Mouse (Mus musculus): ENCODE results near the gene Spef1. TPM values are rescaled to one million over a fixed set of nuclear protein-coding genes. Genes with fewer than 3 reads are reported as not detected.

Spef1 gene
- polyA plus RNA-seq, 1 experiment from 2014 or later: 5.1 TPM

DNA sequence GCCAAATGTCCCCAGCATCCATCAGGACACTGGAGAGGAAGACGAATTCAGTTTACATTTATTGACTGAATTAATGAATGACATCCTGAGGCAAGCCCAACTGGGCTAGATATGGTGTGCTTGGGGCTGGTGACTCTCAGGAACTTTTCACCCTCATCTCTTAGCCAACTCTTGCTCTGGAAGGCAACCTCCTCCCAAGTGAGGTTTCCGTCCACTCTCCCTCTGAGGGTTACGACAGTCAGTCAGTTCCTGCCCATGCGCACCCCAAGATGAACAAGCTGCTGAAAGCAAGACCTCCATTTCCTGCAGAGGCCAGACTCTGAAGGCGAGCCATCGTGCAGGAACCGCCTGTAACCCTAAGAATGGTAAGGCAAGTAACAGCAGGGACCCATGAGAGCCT, 30.1 kb downstream of the Spef1 start:
- no peak overlapping the region for H3K4me2 ChIP-seq (replicated peaks; ENCODE audit: low read depth, low read length)
- no peak for ATAC-seq (ENCODE audit: low FRiP score, low TSS enrichment)
- 84% methylated on average over 7 of the region's 7 CpGs for WGBS
- H3K4me1 ChIP-seq (ENCODE audit: control insufficient read depth, insufficient read depth, low read length): peaks cover 12% of the 10 kb centered on the region
- no peaks in the 10 kb centered on the region for H3K27me3 ChIP-seq (ENCODE audit: control insufficient read depth, insufficient read depth, low read length)
- H3K9me3 ChIP-seq (ENCODE audit: control insufficient read depth, low read length): no peaks in the 10 kb centered on the region
- H3K36me3 ChIP-seq (ENCODE audit: control insufficient read depth, insufficient read depth, low read length): peaks cover 12% of the 10 kb centered on the region; the same call in 1 of the 2 replicates
- no peak overlapping the region for H3K27ac ChIP-seq (ENCODE audit: low read depth, low read length)
- no peak overlapping the region for H3K4me3 ChIP-seq (ENCODE audit: low read length)
- H3K9ac ChIP-seq (ENCODE audit: low read depth, low read length): no peak overlapping the region

DNA sequence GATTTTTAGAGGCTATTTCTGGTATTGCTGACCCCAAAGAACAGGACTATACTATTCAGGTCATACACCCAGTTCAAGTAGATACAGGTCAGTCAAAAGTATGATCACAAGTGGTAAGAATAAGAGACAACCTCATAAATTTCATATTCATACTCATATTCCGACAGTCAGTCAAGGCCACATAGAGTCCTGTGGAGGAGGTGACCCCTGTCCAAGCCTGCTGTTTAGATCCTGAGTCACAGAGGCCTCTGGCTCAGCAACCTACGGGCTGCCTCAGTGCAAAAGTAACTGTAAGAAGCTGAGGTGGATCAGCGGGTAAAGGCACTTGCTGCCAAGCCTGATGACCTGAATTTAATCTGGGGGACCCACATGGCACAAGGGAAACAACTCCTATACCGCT, 33.0 kb downstream of the Spef1 start:
- Histone ChIP-seq H3K9me3 (ENCODE audit: control insufficient read depth, low read length) (no peaks in the 10 kb centered on the region), H3K9ac (ENCODE audit: low read depth, low read length) (no peak overlapping the region), H3K36me3 (ENCODE audit: control insufficient read depth, insufficient read depth, low read length) (peaks cover 34% of the 10 kb centered on the region; the same call in 1 of the 2 replicates), H3K4me1 (ENCODE audit: control insufficient read depth, insufficient read depth, low read length) (peaks cover 10% of the 10 kb centered on the region), H3K27ac (ENCODE audit: low read depth, low read length) (no peak overlapping the region), H3K27me3 (ENCODE audit: control insufficient read depth, insufficient read depth, low read length) (no peaks in the 10 kb centered on the region), H3K4me2 (replicated peaks; ENCODE audit: low read depth, low read length) (no peak overlapping the region), H3K4me3 (ENCODE audit: low read length) (no peak overlapping the region)
- ATAC-seq (ENCODE audit: low FRiP score, low TSS enrichment): no peak
- 86% methylated on average over 4 of the region's 4 CpGs for WGBS

DNA sequence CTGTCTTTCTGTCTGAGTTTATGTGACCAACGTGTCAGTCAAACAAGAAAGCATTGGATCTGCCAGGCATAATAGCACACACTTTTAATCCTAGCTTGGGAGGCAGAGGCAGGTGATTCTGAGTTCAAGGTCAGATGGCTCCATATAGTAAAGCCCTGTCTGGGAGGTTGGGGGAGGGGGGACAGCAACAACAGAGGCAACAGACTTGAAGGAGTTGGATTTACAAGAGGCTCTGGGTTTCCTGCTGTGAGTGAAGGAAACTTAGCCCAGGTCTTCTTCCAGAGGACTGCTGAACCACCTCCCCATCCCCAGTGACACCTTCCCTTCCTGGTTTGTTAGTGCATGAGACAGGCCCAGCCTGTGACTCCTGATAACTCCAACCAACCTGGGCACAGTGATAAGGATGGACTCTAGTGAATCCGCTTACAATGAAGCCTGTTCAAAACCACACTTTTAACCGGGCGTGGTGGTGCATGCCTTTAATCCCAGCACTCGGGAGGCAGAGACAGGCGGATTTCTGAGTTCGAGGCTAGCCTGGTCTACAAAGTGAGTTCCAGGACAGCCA, 34.8 kb downstream of the Spef1 start:
- peaks cover 51% of the 10 kb centered on the region for H3K36me3 ChIP-seq (ENCODE audit: control insufficient read depth, insufficient read depth, low read length)
- no peak for ATAC-seq (ENCODE audit: low FRiP score, low TSS enrichment)
- H3K27me3 ChIP-seq (ENCODE audit: control insufficient read depth, insufficient read depth, low read length): no peaks in the 10 kb centered on the region
- H3K4me2 ChIP-seq (replicated peaks; ENCODE audit: low read depth, low read length): no peak overlapping the region
- H3K9me3 ChIP-seq (ENCODE audit: control insufficient read depth, low read length): no peaks in the 10 kb centered on the region
- H3K9ac ChIP-seq (ENCODE audit: low read depth, low read length): no peak overlapping the region
- H3K27ac ChIP-seq (ENCODE audit: low read depth, low read length): no peak overlapping the region
- no peak overlapping the region for H3K4me3 ChIP-seq (ENCODE audit: low read length)
- no peaks in the 10 kb centered on the region for H3K4me1 ChIP-seq (ENCODE audit: control insufficient read depth, insufficient read depth, low read length)
- 96% methylated on average over 7 of the region's 7 CpGs for WGBS

DNA sequence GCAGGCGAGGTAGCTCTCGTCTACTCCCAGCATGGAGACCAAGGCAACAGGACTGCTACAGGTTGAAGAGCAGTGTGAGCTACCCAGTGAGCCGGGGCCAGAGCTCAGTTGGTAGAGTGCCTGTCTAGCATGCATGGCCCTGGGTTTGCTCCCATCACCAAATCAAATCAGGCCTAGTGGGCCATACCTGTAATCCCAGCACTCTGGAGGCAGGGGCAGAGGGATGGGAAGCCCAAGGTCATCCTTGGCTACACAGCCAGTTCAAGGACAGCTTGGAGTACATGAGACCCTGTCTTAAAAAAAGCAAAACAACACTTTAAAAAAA, 37.9 kb downstream of the Spef1 start:
- H3K4me2 ChIP-seq (replicated peaks; ENCODE audit: low read depth, low read length): no peak overlapping the region
- no peaks in the 10 kb centered on the region for H3K27me3 ChIP-seq (ENCODE audit: control insufficient read depth, insufficient read depth, low read length)
- no peaks in the 10 kb centered on the region for H3K4me1 ChIP-seq (ENCODE audit: control insufficient read depth, insufficient read depth, low read length)
- ATAC-seq (ENCODE audit: low FRiP score, low TSS enrichment): no peak
- H3K27ac ChIP-seq (ENCODE audit: low read depth, low read length): no peak overlapping the region
- no peaks in the 10 kb centered on the region for H3K9me3 ChIP-seq (ENCODE audit: control insufficient read depth, low read length)
- WGBS: 91% methylated on average over 3 of the region's 3 CpGs
- no peak overlapping the region for H3K9ac ChIP-seq (ENCODE audit: low read depth, low read length)
- peaks cover 78% of the 10 kb centered on the region for H3K36me3 ChIP-seq (ENCODE audit: control insufficient read depth, insufficient read depth, low read length)
- H3K4me3 ChIP-seq (ENCODE audit: low read length): no peak overlapping the region

DNA sequence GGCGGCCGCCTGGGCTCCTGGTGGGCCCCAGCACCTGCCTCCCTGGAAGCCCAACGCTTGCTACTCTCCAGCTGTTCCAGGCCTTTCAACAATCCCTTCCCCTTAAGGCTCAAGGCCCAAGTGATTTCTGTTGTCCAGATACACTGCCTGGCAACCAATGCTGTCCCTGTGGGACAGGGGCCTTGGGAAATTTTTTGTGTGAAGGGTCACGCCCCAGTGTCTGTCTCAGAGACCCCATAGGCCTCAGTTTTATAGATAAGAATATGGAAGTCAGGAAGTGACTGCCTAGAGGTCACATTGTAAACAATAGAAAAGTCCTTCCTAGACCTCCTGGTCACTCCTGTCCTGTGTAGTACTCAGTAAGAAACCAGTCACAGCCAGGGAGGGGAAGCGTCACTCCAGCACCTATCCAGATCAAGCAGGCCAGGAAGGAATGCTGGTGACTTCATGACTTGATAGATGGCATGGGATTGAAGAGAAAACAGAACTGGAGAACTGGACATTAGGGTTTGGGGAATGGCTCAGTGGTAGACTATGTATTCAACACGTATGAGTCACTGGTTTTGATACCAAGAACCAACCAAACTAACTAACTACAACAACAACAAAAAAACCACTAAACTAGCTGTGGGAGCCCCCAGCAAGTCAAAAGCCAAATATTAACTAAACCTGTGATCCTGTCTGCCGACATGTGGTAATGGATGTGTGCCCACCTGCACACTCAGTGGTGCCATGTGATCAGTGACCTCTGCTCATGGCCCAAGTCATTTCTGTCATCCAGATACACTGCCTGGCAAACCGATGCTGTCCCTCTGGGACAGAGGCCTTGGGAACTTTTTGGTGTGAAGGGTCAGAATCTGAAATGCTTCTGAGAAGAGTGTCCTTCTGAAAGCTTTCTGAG, 38.5 kb downstream of the Spef1 start:
- Histone ChIP-seq H3K27me3 (ENCODE audit: control insufficient read depth, insufficient read depth, low read length) (no peaks in the 10 kb centered on the region), H3K36me3 (ENCODE audit: control insufficient read depth, insufficient read depth, low read length) (peaks cover 81% of the 10 kb centered on the region), H3K4me3 (ENCODE audit: low read length) (no peak overlapping the region), H3K4me2 (replicated peaks; ENCODE audit: low read depth, low read length) (no peak overlapping the region), H3K27ac (ENCODE audit: low read depth, low read length) (no peak overlapping the region), H3K9me3 (ENCODE audit: control insufficient read depth, low read length) (no peaks in the 10 kb centered on the region), H3K9ac (ENCODE audit: low read depth, low read length) (no peak overlapping the region), H3K4me1 (ENCODE audit: control insufficient read depth, insufficient read depth, low read length) (no peaks in the 10 kb centered on the region)
- ATAC-seq (ENCODE audit: low FRiP score, low TSS enrichment): no peak
- 85% methylated on average over 8 of the region's 8 CpGs for WGBS

DNA sequence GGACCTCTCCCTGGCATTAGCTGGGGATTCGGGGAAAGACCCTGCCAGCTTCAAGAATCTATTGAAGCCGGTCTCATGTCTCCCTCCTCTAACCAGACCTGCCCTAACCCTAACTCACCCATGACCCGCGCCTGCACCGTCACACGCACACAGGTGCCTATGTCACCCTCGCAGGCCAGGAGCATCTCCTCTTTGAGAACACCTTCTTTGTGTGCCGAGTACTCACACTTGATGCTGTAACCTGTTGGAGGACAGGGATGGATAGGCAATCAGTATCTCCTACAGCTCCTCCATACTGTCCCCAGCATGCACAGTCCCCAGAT, 40.1 kb downstream of the Spef1 start:
- H3K27me3 ChIP-seq (ENCODE audit: control insufficient read depth, insufficient read depth, low read length): no peaks in the 10 kb centered on the region
- H3K4me2 ChIP-seq (replicated peaks; ENCODE audit: low read depth, low read length): no peak overlapping the region
- H3K36me3 ChIP-seq (ENCODE audit: control insufficient read depth, insufficient read depth, low read length): peaks cover 78% of the 10 kb centered on the region
- ATAC-seq (ENCODE audit: low FRiP score, low TSS enrichment): no peak
- no peak overlapping the region for H3K9ac ChIP-seq (ENCODE audit: low read depth, low read length)
- no peak overlapping the region for H3K4me3 ChIP-seq (ENCODE audit: low read length)
- H3K27ac ChIP-seq (ENCODE audit: low read depth, low read length): no peak overlapping the region
- peaks cover 8% of the 10 kb centered on the region for H3K4me1 ChIP-seq (ENCODE audit: control insufficient read depth, insufficient read depth, low read length)
- 94% methylated on average over 8 of the region's 8 CpGs for WGBS
- H3K9me3 ChIP-seq (ENCODE audit: control insufficient read depth, low read length): no peaks in the 10 kb centered on the region

DNA sequence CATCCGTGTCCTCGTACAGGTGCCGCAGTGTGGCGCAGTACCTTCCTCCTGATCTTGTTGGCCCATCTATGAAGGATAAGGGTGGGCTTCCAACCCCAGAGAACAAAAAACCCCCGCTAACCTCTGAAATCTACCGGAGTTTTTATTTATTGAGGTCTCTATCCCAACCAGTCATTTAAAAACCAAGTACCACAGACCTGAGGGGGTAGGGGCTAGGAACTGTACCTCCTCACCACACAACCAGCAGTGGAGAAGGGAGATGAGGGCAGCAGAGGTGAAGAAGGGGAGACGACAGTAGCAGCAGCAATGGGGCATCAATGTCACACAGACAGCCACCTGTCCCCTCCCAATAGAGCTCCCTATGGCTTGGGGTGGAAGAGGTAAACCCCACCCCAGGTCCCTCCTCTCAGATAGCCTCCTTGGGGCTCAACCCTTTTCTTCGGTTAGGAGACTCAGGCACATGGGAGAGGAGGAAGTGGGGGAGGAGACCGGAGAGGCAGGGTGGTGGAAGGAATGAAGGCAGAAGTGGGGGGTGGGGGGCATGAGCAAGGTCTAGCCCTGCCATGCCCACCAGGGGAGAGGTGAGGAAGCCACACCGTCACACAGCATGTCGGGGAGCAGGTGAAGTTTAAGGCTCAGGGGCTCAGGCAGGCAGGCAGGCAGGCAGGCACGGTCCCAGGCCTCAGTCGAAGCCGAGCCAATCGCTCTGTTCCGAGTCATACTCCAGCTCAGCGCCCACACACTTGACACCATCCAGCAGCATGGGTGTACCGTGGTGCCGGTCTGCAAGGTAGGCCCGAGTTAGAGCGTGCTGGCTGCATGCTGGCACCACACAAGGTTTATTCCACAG, 40.7 kb downstream of the Spef1 start:
- ATAC-seq (ENCODE audit: low FRiP score, low TSS enrichment): no peak
- no peak overlapping the region for H3K27ac ChIP-seq (ENCODE audit: low read depth, low read length)
- H3K9me3 ChIP-seq (ENCODE audit: control insufficient read depth, low read length): no peaks in the 10 kb centered on the region
- H3K4me2 ChIP-seq (replicated peaks; ENCODE audit: low read depth, low read length): no peak overlapping the region
- 83% methylated on average over 21 of the region's 21 CpGs for WGBS
- no peak overlapping the region for H3K4me3 ChIP-seq (ENCODE audit: low read length)
- peaks cover 14% of the 10 kb centered on the region for H3K4me1 ChIP-seq (ENCODE audit: control insufficient read depth, insufficient read depth, low read length)
- no peaks in the 10 kb centered on the region for H3K27me3 ChIP-seq (ENCODE audit: control insufficient read depth, insufficient read depth, low read length)
- H3K36me3 ChIP-seq (ENCODE audit: control insufficient read depth, insufficient read depth, low read length): peaks cover 77% of the 10 kb centered on the region
- H3K9ac ChIP-seq (ENCODE audit: low read depth, low read length): no peak overlapping the region

DNA sequence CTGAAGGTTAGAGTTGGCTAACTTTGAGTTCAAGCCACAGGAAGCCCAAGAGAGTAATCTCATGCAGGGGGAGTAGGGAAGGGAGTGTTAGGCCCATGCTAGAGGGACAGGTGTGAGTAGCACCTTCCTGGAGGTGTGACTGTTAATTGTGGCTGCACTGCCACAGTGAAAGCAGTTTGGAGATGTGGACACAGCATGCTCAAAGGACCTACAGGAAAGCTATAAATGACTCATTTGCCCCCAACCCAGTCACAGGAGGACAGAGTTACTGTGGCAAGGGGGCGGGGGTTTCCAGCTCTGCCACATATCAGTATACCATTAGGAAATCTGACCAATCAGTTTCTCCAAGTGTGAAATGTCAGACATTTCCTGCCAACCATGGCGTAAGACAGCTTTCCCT, 41.5 kb downstream of the Spef1 start:
- ATAC-seq (ENCODE audit: low FRiP score, low TSS enrichment): no peak
- Histone ChIP-seq H3K9ac (ENCODE audit: low read depth, low read length) (no peak overlapping the region), H3K27ac (ENCODE audit: low read depth, low read length) (no peak overlapping the region), H3K4me1 (ENCODE audit: control insufficient read depth, insufficient read depth, low read length) (peaks cover 17% of the 10 kb centered on the region), H3K4me2 (replicated peaks; ENCODE audit: low read depth, low read length) (no peak overlapping the region), H3K4me3 (ENCODE audit: low read length) (no peak overlapping the region), H3K9me3 (ENCODE audit: control insufficient read depth, low read length) (no peaks in the 10 kb centered on the region), H3K27me3 (ENCODE audit: control insufficient read depth, insufficient read depth, low read length) (no peaks in the 10 kb centered on the region), H3K36me3 (ENCODE audit: control insufficient read depth, insufficient read depth, low read length) (peaks cover 74% of the 10 kb centered on the region)
- WGBS: 67% methylated on average over 2 of the region's 2 CpGs

DNA sequence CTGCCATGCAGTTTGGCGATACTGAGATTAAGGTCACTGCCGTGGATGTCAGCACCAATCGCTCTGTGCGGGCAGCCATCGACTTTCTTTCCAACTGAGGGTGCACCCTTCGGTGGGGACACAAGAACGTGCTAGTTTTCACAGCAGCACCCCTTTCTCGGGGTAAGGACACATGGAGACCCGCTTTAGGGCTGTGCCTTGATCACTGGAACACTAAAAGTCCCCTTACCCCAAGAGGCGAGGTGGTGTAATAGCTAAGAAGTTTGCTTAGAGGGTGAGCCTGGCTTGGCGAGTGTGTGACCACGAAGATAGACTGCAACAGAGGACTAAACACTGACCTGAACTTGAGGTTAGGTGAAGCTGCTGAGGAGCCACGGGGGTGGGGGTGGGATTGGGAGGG, 42.0 kb downstream of the Spef1 start:
- H3K27me3 ChIP-seq (ENCODE audit: control insufficient read depth, insufficient read depth, low read length): no peaks in the 10 kb centered on the region
- no peak for ATAC-seq (ENCODE audit: low FRiP score, low TSS enrichment)
- H3K4me3 ChIP-seq (ENCODE audit: low read length): no peak overlapping the region
- H3K9ac ChIP-seq (ENCODE audit: low read depth, low read length): no peak overlapping the region
- peaks cover 70% of the 10 kb centered on the region for H3K36me3 ChIP-seq (ENCODE audit: control insufficient read depth, insufficient read depth, low read length)
- H3K4me2 ChIP-seq (replicated peaks; ENCODE audit: low read depth, low read length): no peak overlapping the region
- no peaks in the 10 kb centered on the region for H3K9me3 ChIP-seq (ENCODE audit: control insufficient read depth, low read length)
- 62% methylated on average over 13 of the region's 13 CpGs for WGBS
- peaks cover 17% of the 10 kb centered on the region for H3K4me1 ChIP-seq (ENCODE audit: control insufficient read depth, insufficient read depth, low read length)
- no peak overlapping the region for H3K27ac ChIP-seq (ENCODE audit: low read depth, low read length)
